Mouse (Mus musculus) natural killer cell, adult 2 months (primary cell): ENCODE results near the gene Mfsd9.

Source experiments
- DNase-seq, 2 experiments: peaks; one replicate each; pipeline ENCODE4 v3.0.0; 2022; ENCODE audit warnings: low spot score in 2 of 2

The Mfsd9 gene

GRCm38 (mm10) chr1:40790324-40791141 is at the start of gene Mfsd9:
Mfsd9 (minus strand) TSS chr1:40790687.
- peak; percentile 93 to 94 for DNase-seq

GRCm38 (mm10) chr1:40835468-40835867 is 45.0 kb upstream of the Mfsd9 start:
- no peak for DNase-seq

- DNase-seq: no peak
Observed at GRCm38 (mm10) chr1:40830712-40831507, 40.4 kb upstream of the Mfsd9 start.

- DNase-seq: no peak
Observed at GRCm38 (mm10) chr1:40829213-40829914, 38.9 kb upstream of the Mfsd9 start.

- DNase-seq: no peak
Observed at GRCm38 (mm10) chr1:40825826-40826225, 35.3 kb upstream of the Mfsd9 start.

- DNase-seq: no peak
Observed at GRCm38 (mm10) chr1:40824936-40825335, 34.4 kb upstream of the Mfsd9 start.

- no peak for DNase-seq
Observed at GRCm38 (mm10) chr1:40824517-40824916, 34.0 kb upstream of the Mfsd9 start.

DNA sequence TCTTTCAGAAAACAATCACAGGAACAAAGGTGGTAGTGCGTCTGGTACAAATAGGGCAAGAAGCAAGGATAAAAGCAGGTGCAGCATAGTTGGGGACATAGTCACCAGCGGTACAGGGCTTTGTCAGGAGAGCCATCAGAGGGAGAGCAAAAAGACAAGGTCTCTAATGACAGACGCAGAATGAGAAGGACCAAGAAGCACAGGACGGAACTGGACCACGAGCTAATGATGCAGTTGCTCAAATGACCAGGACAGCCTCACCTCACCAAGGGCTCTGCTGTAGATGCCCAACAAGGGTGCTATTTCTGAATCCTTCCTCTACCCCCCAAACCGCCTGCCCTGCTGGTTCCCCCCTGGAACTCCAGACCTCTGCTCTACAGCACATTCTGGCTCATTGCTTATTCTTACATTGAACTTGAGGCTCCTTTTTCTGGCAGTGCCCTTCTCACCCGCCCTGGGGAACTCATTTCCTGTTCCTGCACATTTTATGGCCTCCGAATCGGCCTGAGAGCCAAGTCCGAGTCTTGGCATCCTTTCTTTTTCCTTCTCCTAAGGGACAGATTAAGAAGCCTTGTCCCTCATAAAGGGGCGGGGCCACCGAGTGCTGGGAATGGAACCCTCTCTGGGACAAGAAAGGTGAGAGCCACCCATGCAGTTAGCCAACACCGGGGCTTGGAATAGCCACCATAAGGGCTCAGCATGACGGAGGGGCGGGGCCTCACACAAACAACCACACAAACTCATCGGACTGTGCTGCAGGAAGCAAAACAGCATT is 24.8 kb upstream of the Mfsd9 start:
- no peak for DNase-seq

GRCm38 (mm10) chr1:40808643-40809042 is 18.2 kb upstream of the Mfsd9 start:
- DNase-seq: no peak

GRCm38 (mm10) chr1:40805891-40806290 is 15.4 kb upstream of the Mfsd9 start:
- no peak for DNase-seq

GRCm38 (mm10) chr1:40805351-40805750 is 14.9 kb upstream of the Mfsd9 start, which contains the start of gene Tmem182:
Tmem182 (plus strand) TSS chr1:40805601.
- DNase-seq: no peak

DNA sequence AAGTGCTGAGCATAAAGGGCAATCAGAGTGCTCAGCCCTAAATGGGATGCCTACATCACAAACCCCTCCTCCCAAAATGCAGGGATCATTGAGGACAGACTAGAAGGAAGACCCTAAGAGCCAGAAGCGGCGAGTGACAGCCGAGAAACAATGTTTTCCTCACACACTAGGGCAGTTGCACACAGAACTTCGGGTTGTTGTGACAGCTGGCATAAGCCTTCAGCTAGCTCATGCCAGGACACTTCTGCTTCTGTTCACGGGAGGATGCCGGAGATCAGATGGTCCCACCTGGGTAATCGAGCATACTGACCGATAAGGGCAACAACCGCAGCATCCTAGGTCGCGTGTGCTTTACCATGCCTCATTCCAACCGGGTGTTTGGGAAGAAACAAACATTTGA is 13.6 kb upstream of the Mfsd9 start:
- no peak for DNase-seq

GRCm38 (mm10) chr1:40802759-40803158 is 12.3 kb upstream of the Mfsd9 start:
- DNase-seq: peak; percentile 19 to 24

DNA sequence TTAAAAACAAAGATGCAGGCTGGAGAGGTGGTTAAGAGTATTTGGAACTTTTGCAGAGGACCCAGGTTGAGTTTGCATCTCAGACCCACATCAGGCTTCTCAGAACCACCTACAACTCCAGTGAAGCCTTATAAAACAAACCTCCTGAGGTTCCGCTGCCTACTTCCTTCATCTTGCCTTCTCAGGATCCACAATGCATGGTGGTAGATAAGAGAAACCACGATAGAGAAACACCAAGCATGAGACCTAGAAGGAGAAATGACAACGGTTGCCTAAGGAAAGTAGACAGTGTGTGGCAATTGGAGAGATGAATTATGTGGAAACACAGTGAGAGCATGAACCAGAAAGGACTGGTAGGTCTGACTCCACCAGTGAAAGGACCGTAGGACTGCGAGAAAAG is 10.4 kb upstream of the Mfsd9 start:
- no peak for DNase-seq

DNA sequence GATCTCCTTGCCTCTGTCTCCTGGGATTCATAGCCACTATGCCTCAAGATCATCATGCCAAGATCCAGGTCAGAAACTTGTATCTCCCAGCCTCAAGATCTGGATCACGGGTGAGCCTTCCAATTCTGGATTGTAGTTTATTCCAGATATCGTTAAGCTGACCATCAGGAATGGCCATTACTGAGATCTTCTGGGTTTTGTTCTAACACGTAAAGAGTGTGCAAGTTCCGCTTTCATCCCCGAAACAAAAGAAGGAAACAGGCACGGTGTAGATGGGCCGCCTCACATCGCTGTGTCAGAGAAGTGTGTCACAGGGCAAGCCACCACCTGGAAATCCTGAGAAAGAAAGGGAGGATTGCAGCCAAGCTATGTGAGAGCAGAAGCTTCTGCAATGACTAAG is 8.6 kb upstream of the Mfsd9 start:
- no peak for DNase-seq

DNA sequence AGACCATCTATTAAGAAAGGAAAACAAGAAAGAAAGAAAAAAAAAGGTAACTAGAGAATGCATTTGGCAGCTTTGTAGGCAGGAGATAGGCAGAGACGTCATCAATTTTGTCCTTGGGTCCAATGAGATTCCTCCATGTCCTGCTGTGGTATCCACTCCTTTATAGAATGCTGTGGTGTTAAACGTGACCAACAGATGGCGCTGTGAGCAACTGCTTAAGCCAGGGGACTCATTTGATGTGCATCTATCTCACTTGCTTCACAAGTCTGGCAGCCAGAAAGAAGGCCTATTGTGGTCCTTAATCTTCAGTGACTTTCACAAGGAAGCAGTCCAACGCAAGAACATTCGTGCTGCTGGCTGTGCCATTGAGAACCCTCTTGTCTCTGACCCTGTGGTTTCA is 6.9 kb upstream of the Mfsd9 start:
- peak; percentile 43 to 60 for DNase-seq

DNA sequence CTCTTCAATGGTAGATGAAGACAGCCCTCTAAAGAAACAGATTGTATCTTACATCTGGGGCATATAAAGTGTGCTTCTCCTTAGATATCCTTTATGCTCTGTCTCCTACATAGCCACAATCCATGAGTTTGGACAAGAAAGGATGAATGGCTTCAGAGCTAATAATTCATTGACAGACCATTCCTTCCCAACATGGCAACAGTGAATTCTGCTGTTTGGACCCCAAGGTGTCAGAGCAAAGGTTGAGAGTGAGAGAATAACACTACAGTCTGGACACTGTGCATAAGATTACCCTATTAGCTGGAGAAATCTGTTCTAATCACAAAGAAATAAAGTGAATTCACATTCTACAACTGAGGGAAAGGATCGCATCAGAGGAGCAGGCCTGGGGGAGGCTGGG is 5.0 kb upstream of the Mfsd9 start:
- no peak for DNase-seq

GRCm38 (mm10) chr1:40789666-40790233 is 737 bp downstream of the Mfsd9 start:
- no peak for DNase-seq

- no peak for DNase-seq
Observed at GRCm38 (mm10) chr1:40788956-40789355, 1.5 kb downstream of the Mfsd9 start.

- DNase-seq: no peak
Observed at GRCm38 (mm10) chr1:40785876-40786445, 4.5 kb downstream of the Mfsd9 start.

DNA sequence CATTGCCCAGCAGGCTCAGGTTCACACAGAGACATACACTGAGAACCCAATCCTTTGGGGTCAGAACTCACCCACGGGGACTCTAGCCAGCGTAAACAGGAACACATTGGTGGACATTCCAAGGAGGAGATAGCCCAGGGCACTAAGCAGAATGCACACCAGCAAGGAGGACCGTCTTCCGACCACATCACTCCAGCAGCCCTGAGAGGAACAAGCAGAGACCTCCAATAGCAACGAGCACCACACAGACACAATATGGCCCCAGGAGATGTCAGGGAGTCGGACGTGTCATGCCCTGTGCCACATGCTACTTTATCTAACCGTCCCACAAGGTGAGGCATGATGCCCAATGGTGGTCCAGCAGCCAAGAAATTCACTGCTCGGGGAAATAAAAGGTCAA is 6.2 kb downstream of the Mfsd9 start:
- no peak for DNase-seq
